Mouse (Mus musculus) megakaryocyte, embryonic 14.5 days (primary cell): ENCODE data around the gene Spocd1.

Source experiments
- FLI1 ChIP-seq: IDR thresholded peaks from 2 replicates; pipeline ENCODE4 v1.6.1; 2012; ENCODE audit warnings: low read length, inconsistent platforms, mixed read lengths
- GATA1 ChIP-seq: IDR thresholded peaks from 3 replicates; pipeline ENCODE4 v1.6.1; 2012; ENCODE audit warnings: mixed read lengths, low read length, inconsistent platforms, borderline replicate concordance

- TF ChIP-seq GATA1 (no peak), FLI1 (no peak)
These were observed 10.1 kb upstream of the Spocd1 start for GRCm38 (mm10) chr4:129918901-129919300.
